Mouse (Mus musculus) C2C12 (cell line): Measurements from ENCODE around the gene Rpl18a. TPM values are rescaled to one million over a fixed set of nuclear protein-coding genes. Genes with fewer than 3 reads are reported as not detected.

Source experiments
- H3K27me3 ChIP-seq: one replicate; pipeline ENCODE4 v1.6.1; 2011; ENCODE audit not compliant: control insufficient read depth, insufficient read depth, insufficient read length
- H3K36me3 ChIP-seq: one replicate; pipeline ENCODE4 v1.6.1; 2011; ENCODE audit not compliant: control insufficient read depth, insufficient read depth
- H3K4me3 ChIP-seq: one replicate; pipeline ENCODE4 v1.5.1; 2011; ENCODE audit warnings: mild to moderate bottlenecking, control low read depth; ENCODE audit not compliant: poor library complexity, insufficient read depth, severe bottlenecking
- H3K79me2 ChIP-seq: one replicate; pipeline ENCODE4 v1.6.1; 2011; ENCODE audit not compliant: control insufficient read depth, insufficient read depth
- H3K79me3 ChIP-seq: one replicate; pipeline ENCODE4 v1.6.1; 2011; ENCODE audit warnings: low read depth, control low read depth
- H3ac ChIP-seq: one replicate; pipeline ENCODE3; 2011; ENCODE audit warnings: low read depth; ENCODE audit not compliant: control insufficient read depth, insufficient read length
- CEBPB ChIP-seq: IDR thresholded peaks from one replicate; pipeline ENCODE4 v1.6.1; 2011; ENCODE audit warnings: low read depth, mild to moderate bottlenecking, control low read depth, moderate library complexity
- CTCF ChIP-seq: IDR thresholded peaks from one replicate; pipeline ENCODE4 v1.5.1; 2011; ENCODE audit not compliant: control insufficient read depth, insufficient read depth, insufficient read length
- FOSL1 ChIP-seq: IDR thresholded peaks from one replicate; pipeline ENCODE4 v1.8.0; 2011; ENCODE audit warnings: mild to moderate bottlenecking, low read length; ENCODE audit not compliant: poor library complexity, insufficient read depth, severe bottlenecking
- MAX ChIP-seq: IDR thresholded peaks from one replicate; pipeline ENCODE4 v1.6.1; 2011; ENCODE audit warnings: mild to moderate bottlenecking, control low read depth
- MYOD1 ChIP-seq: IDR thresholded peaks from one replicate; pipeline ENCODE4 v1.6.1; 2011; ENCODE audit warnings: low read depth; ENCODE audit not compliant: control insufficient read depth, insufficient read length
- MYOG ChIP-seq: IDR thresholded peaks from one replicate; pipeline ENCODE4 v1.6.1; 2011; ENCODE audit not compliant: control insufficient read depth, insufficient read length; ENCODE audit errors: extremely low read depth
- USF1 ChIP-seq: IDR thresholded peaks from one replicate; pipeline ENCODE4 v1.6.1; 2011; ENCODE audit warnings: low read depth, mild to moderate bottlenecking, control low read depth, moderate library complexity
- polyA plus RNA-seq: library from polyadenylated mRNA; unstranded; fragments of >200 nt; fragmentation: generic; extraction: Trizol; gene quantifications from one replicate; pipeline ENCODE4 v1.2.1, GENCODE M21; 2012; ENCODE audit warnings: missing spikeins

Rpl18a gene
- polyA plus RNA-seq, 1 experiment = 4,918 TPM

DNA sequence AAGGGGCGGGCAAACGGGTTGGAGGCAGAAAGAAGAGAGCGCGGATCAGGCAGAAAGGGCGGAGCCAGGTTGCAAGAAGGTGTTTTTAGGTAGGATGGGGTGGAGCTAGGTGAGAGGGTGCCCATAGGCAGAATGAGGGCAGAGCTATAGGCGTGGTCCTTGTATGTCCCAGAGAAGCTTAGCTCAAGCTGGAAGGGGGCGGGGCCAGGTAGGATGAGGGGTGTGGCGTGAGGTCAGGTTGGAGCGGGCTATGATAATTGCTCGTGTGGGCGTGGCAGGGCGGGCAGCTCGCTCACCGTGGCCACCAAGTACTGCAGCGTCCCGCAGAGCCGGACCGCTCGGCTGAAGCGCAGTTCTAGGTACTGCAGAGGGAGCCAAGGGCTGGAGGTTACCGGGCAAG, 5.9 kb downstream of the Rpl18a start:
- no peak overlapping the region for H3K4me3 ChIP-seq
- H3K79me2 ChIP-seq = peaks cover 18% of the 10 kb centered on the region
- TF ChIP-seq MAX (no peak), CEBPB (no peak), FOSL1 (no peak), MYOD1 (no peak)
- peaks cover 6% of the 10 kb centered on the region for H3K79me3 ChIP-seq
- no peak overlapping the region for H3ac ChIP-seq
- H3K36me3 ChIP-seq = peaks cover 34% of the 10 kb centered on the region
- H3K27me3 ChIP-seq = no peaks in the 10 kb centered on the region

DNA sequence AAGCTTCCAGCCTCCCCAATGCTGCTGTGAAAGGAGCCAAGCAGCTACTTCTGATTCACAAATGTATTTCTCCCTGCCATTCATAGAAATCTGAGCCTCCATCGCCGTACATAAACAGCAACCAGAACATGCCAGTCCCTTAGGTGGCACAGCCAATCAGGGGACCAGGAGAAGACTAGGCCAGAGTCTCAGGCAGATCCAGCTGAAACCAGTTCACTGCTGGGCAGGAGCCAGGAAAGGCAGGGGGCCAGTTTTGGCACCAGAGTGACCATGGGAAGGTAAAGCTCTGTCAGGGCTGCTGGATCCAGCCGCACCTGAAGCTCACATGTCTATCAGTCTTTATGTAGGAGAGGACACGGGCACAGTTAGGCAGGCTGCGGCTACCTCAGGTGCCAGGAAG, 6.6 kb downstream of the Rpl18a start:
- Histone ChIP-seq H3K79me3 (no peaks in the 10 kb centered on the region), H3K27me3 (no peaks in the 10 kb centered on the region), H3K79me2 (peaks cover 11% of the 10 kb centered on the region), H3K36me3 (peaks cover 27% of the 10 kb centered on the region), H3ac (no peak overlapping the region), H3K4me3 (no peak overlapping the region)
- TF ChIP-seq MAX (no peak), CTCF (no peak), MYOG (no peak), CEBPB (no peak)

DNA sequence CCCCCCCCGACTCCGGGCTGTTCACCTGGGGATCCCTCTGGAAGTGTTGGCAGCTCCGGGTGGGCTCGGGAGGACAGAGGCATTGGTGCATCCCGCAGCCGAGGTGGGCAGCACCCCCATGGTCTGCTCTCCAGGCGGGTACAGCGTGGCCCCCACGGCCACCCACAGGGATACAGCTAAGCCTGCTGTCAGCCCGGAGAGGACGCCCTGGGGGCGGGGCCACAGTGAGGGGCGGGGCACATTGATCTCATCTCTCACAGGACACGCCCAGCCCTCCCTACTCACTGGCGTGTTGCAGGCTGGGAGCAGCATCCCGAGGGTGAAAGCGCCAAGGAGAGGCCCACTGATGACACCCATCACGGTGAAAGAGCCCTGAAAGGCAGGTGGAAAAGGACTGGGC, 9.5 kb downstream of the Rpl18a start:
- no peak overlapping the region for H3ac ChIP-seq

GRCm38 (mm10) chr8:70885612-70886011, 11.6 kb downstream of the Rpl18a start:
- Histone ChIP-seq H3K4me3 (no peak overlapping the region), H3ac (no peak overlapping the region), H3K36me3 (no peaks in the 10 kb centered on the region), H3K79me3 (no peaks in the 10 kb centered on the region), H3K27me3 (no peaks in the 10 kb centered on the region), H3K79me2 (no peaks in the 10 kb centered on the region)
- TF ChIP-seq CEBPB = no peak
- no peak for TF ChIP-seq USF1
- TF ChIP-seq FOSL1 = no peak
- TF ChIP-seq CTCF = no peak

More for the DNA sequence above, 9.5 kb downstream of the Rpl18a start:
- no peaks in the 10 kb centered on the region for H3K79me2 ChIP-seq
- no peaks in the 10 kb centered on the region for H3K79me3 ChIP-seq
- no peak for TF ChIP-seq CEBPB
- TF ChIP-seq MYOD1 = no peak
- TF ChIP-seq USF1 = no peak
- TF ChIP-seq MAX = no peak
- no peak for TF ChIP-seq FOSL1
- TF ChIP-seq MYOG = no peak
- TF ChIP-seq CTCF = no peak
- no peak overlapping the region for H3K4me3 ChIP-seq
- no peaks in the 10 kb centered on the region for H3K27me3 ChIP-seq
- H3K36me3 ChIP-seq = no peaks in the 10 kb centered on the region

DNA sequence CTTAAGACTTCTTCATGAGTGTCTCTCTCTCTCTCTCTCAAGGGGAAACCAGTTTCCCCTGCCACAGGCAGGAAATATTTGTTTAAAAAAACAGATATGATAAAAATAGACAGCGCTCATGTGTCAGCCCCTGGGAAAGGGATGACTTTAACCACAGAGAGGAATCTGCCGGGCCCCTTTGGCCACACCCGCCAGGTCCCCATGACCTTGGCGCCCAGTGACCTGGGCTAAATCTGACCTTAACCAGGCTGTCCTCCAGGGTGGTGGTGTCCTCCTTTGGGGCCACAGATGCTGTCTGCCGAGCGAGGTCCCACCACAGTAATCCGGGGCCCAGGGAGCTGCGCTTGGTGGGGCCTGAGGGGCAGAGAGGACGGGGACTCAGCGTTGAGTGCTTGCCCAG, 12.5 kb downstream of the Rpl18a start:
- H3K27me3 ChIP-seq = no peaks in the 10 kb centered on the region
- no peaks in the 10 kb centered on the region for H3K36me3 ChIP-seq
- H3K79me2 ChIP-seq = no peaks in the 10 kb centered on the region
- TF ChIP-seq MYOD1 = no peak
- TF ChIP-seq MYOG = no peak
- TF ChIP-seq FOSL1 = no peak
- TF ChIP-seq CEBPB = no peak
- H3ac ChIP-seq = no peak overlapping the region
- no peak overlapping the region for H3K4me3 ChIP-seq
- no peaks in the 10 kb centered on the region for H3K79me3 ChIP-seq

- Histone ChIP-seq H3K36me3 (no peaks in the 10 kb centered on the region), H3K79me2 (no peaks in the 10 kb centered on the region), H3ac (no peak overlapping the region), H3K4me3 (no peak overlapping the region), H3K79me3 (no peaks in the 10 kb centered on the region), H3K27me3 (no peaks in the 10 kb centered on the region)
- TF ChIP-seq MYOG (no peak), USF1 (no peak), CTCF (no peak), FOSL1 (no peak), MAX (no peak), MYOD1 (no peak)
These were observed 13.0 kb downstream of the Rpl18a start for GRCm38 (mm10) chr8:70884186-70884585.
